Mouse (Mus musculus) thymus, adult 2 months (tissue): ENCODE measurements at regions not wholly inside any gene's neighbourhood (a gene's known extent, or its start where the extent isn't known, plus 50 kb on each side); places are given as distances from the start of the nearest gene placed in this dataset.

Experiments
- CTCF ChIP-seq: fragments of 200-500 bp; IDR thresholded peaks from 2 replicates; pipeline ENCODE4 v1.5.1; 2012; ENCODE audit warnings: mild to moderate bottlenecking, control low read depth, low read length, moderate library complexity, borderline replicate concordance; ENCODE audit not compliant: control insufficient read depth, poor library complexity, insufficient read depth; ENCODE audit errors: extremely low read depth
- POLR2A ChIP-seq: fragments of 200-500 bp; IDR thresholded peaks from 2 replicates; pipeline ENCODE4 v1.6.1; 2012; ENCODE audit warnings: mild to moderate bottlenecking, low read length, control low read depth, moderate library complexity; ENCODE audit not compliant: control insufficient read depth, poor library complexity, insufficient read depth; ENCODE audit errors: extremely low read depth

DNA sequence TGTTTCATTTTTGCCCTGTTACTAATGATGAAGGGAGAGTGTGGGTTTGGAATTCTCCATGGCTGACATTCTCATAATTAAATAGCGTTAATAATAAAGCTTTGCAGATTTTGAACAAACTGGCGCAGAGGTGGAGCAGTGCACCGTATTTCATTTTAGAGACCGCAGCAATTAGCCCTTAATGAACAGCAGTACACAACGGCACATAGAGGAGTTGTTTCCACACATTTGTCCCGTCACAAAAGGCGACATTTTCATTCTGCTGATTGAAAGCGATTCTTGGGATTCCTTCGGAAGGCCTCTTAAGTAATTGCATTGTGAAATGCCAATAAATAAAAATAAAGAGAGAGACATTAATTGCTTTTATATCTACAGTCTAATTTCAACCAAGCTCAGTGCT lies 61.6 kb downstream of the Irx6 start:
- TF ChIP-seq CTCF (no peak), POLR2A (no peak)
